Mouse (Mus musculus) cerebellum, adult 8-10 months (tissue): Measurements from ENCODE around the gene Sertad3.

Source experiments
- DNase-seq: peaks from one replicate; pipeline ENCODE4 v3.0.0; 2022

The Sertad3 gene

GRCm38 (mm10) chr7:27471390-27472120 lies 2.0 kb upstream of the Sertad3 start:
- peak; percentile 20 for DNase-seq

DNA sequence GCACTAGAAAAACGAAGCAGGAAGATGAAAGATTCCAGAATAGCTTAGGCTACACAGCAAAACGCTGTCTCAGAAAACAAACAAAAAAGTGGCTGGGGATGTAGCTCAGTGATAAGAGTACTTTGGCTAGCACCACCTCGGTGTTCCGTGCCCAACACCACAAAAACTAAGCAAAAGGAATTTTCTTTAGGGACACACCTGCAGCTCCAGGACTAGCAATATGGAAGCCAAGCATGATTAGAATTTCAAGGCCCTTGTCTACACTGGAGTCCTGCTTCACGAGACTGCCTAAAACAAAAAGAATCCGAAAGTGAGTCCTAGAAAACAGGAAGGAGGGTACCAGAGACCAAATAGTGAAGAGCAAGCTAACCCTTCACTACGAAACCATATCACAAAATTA lies 972 bp upstream of the Sertad3 start:
- peak; percentile 39 for DNase-seq

DNA sequence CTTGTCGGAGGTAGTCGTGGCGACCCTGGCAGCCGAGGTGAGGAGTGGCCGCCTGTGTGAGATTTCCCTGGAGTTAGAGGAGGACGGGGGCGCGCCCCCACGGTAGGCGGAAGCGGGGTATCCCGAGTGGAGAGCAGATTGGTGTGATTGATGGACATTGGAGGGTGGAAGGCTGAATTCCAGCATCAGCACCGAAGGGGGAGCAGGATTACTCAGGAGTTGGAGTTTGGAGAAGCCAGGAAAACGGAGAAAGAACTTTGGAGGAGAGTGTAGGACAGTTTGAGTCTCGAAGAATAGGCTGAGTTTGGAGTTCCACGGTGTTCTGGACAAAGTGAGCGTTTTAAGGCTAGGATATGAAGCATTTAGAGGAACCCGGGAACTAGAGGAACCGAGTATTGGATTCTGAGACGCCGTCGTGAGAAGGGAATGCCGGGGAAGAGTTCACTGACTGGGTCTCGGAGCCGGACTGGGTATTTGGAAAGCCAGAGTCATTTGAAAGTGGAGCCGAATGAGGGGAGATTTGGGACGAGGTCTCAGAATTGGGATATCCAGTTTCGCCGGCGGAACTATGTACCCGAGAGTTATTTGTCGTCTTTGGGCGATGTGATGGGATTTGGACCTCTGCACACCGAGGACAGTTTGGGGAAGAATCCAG lies 394 bp downstream of the Sertad3 start:
- no peak for DNase-seq

- peak; percentile 95 for DNase-seq
Observed at GRCm38 (mm10) chr7:27474490-27474954, 954 bp downstream of the Sertad3 start.

GRCm38 (mm10) chr7:27475596-27475995 lies 2.0 kb downstream of the Sertad3 start:
- peak; percentile 37 for DNase-seq

DNA sequence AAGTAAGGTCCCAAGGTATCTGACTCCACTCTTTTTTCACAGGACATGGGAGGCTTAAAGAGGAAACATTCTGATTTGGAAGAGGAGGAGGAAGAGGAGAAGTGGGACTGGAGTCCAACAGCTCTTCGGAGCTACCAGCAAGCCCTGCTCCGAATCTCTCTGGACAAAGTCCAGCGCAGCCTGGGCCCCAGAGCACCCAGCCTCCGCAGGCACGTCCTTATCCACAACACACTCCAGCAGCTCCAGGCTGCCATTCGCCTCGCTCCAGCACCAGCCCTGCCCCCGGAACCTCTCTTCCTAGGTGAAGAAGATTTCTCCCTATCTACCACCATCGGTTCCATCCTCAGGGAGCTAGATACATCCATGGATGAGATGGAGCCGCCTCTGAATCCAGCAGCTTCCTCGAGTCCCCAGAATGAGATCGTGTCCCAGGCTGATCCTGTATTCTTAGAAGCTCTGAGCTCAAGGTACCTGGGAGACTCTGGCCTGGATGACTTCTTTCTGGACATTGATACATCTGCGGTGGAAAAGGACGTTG lies 2.6 kb downstream of the Sertad3 start:
- DNase-seq: no peak

- no peak for DNase-seq
Observed at GRCm38 (mm10) chr7:27478561-27478960, 5.0 kb downstream of the Sertad3 start.

- DNase-seq: no peak
Observed at GRCm38 (mm10) chr7:27479750-27480149, 6.2 kb downstream of the Sertad3 start.

DNA sequence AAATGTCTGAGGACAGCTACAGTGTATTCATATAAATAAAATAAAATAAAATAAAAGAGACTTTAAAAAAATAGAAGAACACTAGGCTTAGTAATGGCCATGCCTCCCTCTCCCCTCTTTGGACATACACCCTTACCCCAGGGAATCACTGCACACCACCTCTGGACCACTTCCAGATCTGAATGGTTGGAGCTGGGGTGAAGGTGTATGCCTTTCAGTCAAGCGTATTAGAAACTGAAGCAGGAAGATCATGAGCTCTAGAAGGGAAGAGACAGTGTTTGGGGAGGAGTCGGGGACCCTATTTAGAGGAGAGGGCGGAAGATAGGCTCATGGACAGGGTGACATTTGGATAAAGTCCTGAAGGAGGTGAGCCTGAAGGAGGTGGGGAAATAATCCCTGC lies 6.9 kb downstream of the Sertad3 start:
- DNase-seq: no peak

DNA sequence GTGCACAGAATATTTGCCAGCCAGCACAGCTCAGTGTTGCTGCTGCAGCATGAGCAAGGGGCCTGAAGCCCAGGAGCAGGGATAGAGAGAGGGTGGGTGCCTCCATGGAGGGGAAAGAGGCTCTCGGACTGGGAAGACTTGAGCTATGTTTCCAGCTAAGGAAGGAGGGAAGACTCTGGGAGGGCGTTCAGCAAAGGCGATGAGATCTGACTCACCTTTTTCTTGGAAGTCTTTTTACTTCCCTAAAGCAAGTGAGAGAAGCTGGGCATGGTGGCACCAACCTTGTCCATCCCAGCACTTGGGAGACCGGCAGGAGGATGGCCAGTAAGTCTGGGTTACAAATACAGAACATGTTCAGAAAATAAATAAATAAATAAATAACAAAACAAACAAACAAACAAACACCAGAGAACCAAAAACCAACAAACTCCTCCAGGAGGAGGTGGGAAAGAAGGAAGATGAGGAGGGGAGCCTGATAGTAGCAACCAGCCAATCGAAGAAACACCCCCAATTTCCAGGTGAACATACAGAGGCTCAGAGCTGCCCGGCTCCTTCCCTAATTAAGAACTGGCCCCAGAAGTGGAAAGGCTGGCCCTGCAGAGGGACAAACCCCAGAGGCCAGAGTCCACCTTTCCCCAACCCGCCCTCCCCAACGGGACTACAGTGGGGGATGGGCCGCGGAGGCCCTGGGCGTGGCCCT lies 7.5 kb downstream of the Sertad3 start:
- DNase-seq: peak; percentile 35

- peak; percentile 76 for DNase-seq
Observed at GRCm38 (mm10) chr7:27481627-27481969, 8.0 kb downstream of the Sertad3 start.

GRCm38 (mm10) chr7:27483860-27484259 lies 10.3 kb downstream of the Sertad3 start:
- DNase-seq: peak; percentile 13

GRCm38 (mm10) chr7:27486102-27486769 lies 12.7 kb downstream of the Sertad3 start:
- DNase-seq: no peak

DNA sequence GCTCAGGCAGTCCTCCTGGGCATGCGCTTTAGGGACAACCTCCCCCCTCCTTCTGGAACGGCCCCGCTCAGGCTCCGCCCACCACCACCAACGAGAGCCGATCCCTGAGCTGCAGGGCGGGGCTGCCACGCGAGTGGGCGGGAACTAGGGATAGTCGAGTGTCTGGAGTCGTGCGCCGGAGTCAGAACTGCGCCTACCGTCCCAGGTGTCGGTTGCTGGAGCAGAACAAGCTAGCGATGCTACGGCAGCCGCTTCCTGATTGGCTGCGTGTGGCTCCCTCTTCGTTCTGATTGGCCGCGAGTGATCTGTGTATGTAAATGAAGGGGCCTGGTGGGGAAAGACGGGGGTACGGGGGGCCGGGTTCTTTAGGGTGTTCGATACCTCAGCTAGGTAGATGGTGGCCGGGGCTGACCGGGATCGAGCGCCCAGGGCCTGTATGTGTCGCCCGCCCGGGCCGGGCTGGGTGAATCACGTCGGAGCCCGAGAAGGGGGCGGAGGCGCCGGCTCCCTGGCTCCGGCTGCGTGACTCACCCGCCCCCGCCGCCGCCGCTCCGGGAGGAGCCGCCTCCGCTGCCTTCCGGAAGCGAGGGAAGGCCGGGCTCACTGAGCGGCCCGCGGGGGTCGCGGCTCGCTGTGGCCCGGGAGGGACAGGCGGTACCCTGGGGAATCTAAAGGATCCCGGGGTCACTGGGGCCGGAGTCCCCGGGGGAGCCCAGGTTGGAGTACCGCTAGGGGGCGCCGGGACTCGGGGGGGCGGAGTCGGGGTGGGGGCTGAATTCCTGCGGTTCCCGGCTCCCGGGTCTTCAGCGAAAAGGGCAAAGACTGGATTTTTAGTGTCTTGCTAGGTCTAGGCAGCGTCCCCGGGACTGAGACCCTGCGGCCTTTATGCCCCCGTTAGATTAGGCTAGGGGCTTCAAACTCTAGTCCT lies 13.5 kb downstream of the Sertad3 start, which contains the start of gene Sertad1:
TSS of gene Sertad1 (plus strand) at position 141 of the 928 bp plus-strand sequence.
- DNase-seq: peak; percentile 100

GRCm38 (mm10) chr7:27487740-27488268 lies 14.2 kb downstream of the Sertad3 start:
- peak; percentile 53 for DNase-seq

DNA sequence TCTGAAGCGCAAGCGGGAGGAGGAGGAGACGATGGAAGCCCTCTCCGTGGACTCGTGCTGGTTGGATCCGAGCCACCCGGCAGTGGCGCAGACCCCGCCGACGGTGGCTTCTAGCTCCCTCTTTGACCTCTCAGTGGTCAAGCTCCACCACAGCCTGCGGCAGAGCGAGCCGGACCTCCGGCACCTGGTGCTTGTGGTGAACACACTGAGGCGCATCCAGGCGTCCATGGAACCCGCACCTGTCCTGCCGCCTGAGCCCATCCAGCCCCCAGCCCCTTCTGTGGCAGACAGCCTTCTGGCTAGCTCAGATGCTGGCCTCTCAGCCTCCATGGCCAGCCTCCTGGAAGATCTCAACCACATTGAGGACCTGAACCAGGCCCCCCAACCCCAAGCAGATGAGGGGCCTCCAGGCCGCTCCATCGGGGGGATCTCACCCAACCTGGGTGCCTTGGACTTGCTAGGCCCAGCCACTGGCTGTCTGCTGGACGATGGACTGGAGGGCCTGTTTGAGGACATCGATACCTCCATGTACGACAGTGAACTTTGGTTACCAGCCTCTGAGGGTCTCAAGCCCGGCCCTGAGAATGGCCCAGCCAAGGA lies 15.8 kb downstream of the Sertad3 start:
- DNase-seq: no peak

GRCm38 (mm10) chr7:27490227-27490542 lies 16.6 kb downstream of the Sertad3 start:
- DNase-seq: no peak

DNA sequence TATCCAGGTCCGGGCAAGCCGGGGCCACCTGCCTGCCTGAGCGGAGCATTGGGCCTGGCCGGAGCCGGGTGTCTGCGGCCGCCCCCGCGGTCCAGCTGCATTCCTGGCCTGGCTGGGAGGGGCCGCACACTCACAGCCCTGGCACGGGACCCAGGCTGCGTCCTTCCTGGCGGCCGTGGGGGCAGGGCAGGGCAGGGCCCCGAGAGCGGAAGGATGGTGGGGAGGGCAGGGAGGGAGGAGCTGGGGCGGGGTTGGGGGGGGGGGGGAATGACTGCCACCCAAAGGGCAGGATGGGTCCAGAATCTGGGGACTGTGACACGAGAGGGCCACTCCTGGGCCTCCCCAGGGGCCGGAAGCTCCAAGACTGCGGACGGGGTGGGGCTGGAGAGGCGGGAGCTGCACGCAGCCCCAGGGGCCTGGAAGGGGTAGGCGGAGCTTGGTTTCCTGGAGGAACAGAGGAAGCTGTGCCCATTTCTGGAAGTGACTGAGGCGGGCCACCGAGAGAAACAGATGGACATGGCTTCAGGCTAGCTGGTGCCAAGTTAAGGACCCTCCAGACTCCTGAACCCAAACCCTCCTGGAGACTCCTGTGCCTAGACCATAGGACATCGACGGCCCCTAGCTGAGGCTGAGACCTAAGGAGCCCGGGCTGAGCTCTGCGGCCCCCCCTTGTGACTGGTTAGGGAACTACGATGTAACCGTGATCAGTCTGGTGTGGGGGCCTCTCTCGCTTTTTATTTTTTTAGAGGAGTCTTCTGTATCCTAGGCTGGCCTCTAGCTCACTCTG lies 17.2 kb downstream of the Sertad3 start:
- DNase-seq: peak; percentile 89

DNA sequence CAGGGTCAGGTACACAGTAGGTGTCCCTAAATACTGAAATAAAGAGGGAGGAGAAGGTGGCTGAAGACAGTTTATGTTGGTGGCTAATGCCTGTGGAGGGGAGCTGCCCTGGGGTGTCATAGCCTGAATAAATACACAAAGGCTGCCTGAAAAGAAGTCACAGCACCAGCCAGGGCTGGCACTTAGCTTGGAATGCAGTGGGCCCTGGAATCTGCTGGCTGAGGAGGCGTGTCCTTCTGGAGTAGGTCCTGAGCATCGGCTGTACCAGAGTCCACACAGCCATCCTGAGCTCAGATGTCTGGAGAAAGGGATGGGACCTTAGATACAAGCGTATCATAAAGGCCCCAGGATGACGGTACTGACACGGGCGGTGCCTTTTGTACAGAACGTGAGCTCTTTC lies 18.3 kb downstream of the Sertad3 start:
- no peak for DNase-seq

- DNase-seq: no peak
Observed at GRCm38 (mm10) chr7:27493022-27493421, 19.5 kb downstream of the Sertad3 start.
